ENCODE assay signal across 8 mouse cellular contexts in the genomic region with DNA sequence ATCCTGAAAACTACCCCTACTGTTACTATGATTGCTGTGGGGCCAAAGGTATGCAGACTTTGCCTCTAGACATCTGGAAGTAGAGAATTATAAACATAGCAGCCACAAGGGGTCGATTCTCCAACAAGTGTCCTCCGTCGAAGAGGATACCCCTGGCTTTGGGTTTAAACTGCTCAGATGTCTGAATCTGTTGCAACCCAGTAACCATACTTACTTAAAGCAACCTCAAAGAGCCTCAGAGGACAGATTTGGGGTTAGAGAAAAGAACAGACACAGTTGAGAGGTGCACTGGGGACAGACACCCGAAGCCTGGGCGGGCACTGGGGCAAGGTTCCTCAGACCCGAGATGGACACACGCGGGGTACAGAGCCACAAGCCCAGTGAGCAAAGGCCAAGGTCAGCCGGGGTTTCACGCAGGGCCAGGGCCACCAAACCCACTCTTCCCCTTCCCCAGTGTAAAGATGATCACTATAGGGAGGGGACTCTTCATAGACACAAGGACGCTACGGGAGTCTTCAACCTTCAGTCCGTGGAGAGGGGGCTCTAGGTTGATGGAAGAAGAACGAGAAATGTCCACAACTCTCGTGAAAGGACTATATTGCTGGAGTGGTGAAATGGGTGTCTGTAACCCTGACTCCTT. TPM values are rescaled to one million over a fixed set of nuclear protein-coding genes. Genes with fewer than 3 reads are reported as not detected.
DNase-seq lines count a peak whose midpoint lies in the region; ATAC-seq and TF ChIP-seq lines count a peak whose summit lies in the region.

No protein-coding gene starts in this region.

- H3K36me3 ChIP-seq in forebrain, postnatal 0 days (ENCODE audit: insufficient read depth) = no peaks in the 10 kb centered on the region; the same call in 1 of the 2 replicates
- H3K36me3 ChIP-seq in kidney, embryonic 14.5 days (ENCODE audit: control insufficient read depth, insufficient read depth, low read length) = no peaks in the 10 kb centered on the region
- no peaks in the 10 kb centered on the region for H3K36me3 ChIP-seq in stomach, embryonic 15.5 days

- H3K9me3 ChIP-seq in forebrain, postnatal 0 days (ENCODE audit: low read length) = no peaks in the 10 kb centered on the region
- H3K9me3 ChIP-seq in kidney, embryonic 14.5 days (ENCODE audit: control insufficient read depth, low read length) = no peaks in the 10 kb centered on the region
- no peaks in the 10 kb centered on the region for H3K9me3 ChIP-seq in stomach, embryonic 15.5 days

- H3K9ac ChIP-seq in forebrain, postnatal 0 days = peak overlapping the region; percentile 96
- peak overlapping the region; percentile 91 for H3K9ac ChIP-seq in kidney, embryonic 14.5 days (ENCODE audit: low read depth, low read length)
- peak overlapping the region; percentile 77; the same call in 1 of the 2 replicates for H3K9ac ChIP-seq in stomach, embryonic 15.5 days

- H3K4me2 ChIP-seq in forebrain, postnatal 0 days (ENCODE audit: low read depth) = peak overlapping the region; percentile 82
- peak overlapping the region; percentile 56 for H3K4me2 ChIP-seq in kidney, embryonic 14.5 days (replicated peaks; ENCODE audit: low read depth, low read length)
- peak overlapping the region; percentile 78 for H3K4me2 ChIP-seq in stomach, embryonic 15.5 days

- H3K4me3 ChIP-seq in forebrain, postnatal 0 days (ENCODE audit: low read depth, low read length) = peak overlapping the region; percentile 95
- H3K4me3 ChIP-seq in kidney, embryonic 14.5 days (ENCODE audit: low read length) = peak overlapping the region; percentile 68
- peak overlapping the region; percentile 79 for H3K4me3 ChIP-seq in stomach, embryonic 15.5 days (replicated peaks)

- H3K4me1 ChIP-seq in forebrain, postnatal 0 days (ENCODE audit: insufficient read depth) = peaks cover 26% of the 10 kb centered on the region
- peaks cover 7% of the 10 kb centered on the region; the same call in 1 of the 2 replicates for H3K4me1 ChIP-seq in kidney, embryonic 14.5 days (ENCODE audit: control insufficient read depth, insufficient read depth, low read length)
- peaks cover 5% of the 10 kb centered on the region; the same call in 1 of the 2 replicates for H3K4me1 ChIP-seq in stomach, embryonic 15.5 days

- ATAC-seq in CD4-positive, CD25-positive, alpha-beta regulatory T cell, adult 4 months = no peak
- no peak; the same call in 1 of the 2 replicates for ATAC-seq in forebrain, postnatal 0 days
- peak; percentile 20 for ATAC-seq in kidney, embryonic 14.5 days (ENCODE audit: low FRiP score, low TSS enrichment)
- peak; percentile 13; the same call in 1 of the 2 replicates for ATAC-seq in megakaryocyte, adult 5-6 weeks (ENCODE audit: poor library complexity, severe bottlenecking)
- no peak for ATAC-seq in stomach, embryonic 15.5 days (ENCODE audit: insufficient read depth, low FRiP score, low read depth)

- 40% methylated on average over 15 of the region's 15 CpGs for WGBS in forebrain, postnatal 0 days
- 27% methylated on average over 15 of the region's 15 CpGs for WGBS in kidney, embryonic 14.5 days
- WGBS in stomach, embryonic 15.5 days = 29% methylated on average over 15 of the region's 15 CpGs

- TF ChIP-seq CTCF in forebrain, postnatal 0 days (IDR thresholded peaks at IDR 0.05; ENCODE audit: low read depth) = no peak; the same call in 1 of the 2 replicates

- H3K27me3 ChIP-seq in forebrain, postnatal 0 days (ENCODE audit: insufficient read depth, low read length) = no peaks in the 10 kb centered on the region
- no peaks in the 10 kb centered on the region for H3K27me3 ChIP-seq in kidney, embryonic 14.5 days (ENCODE audit: control insufficient read depth, insufficient read depth, low read length)
- H3K27me3 ChIP-seq in stomach, embryonic 15.5 days (replicated peaks) = no peaks in the 10 kb centered on the region

- H3K27ac ChIP-seq in forebrain, postnatal 0 days (ENCODE audit: low read depth, low read length) = peak overlapping the region; percentile 81; the same call in 1 of the 2 replicates
- H3K27ac ChIP-seq in kidney, embryonic 14.5 days (ENCODE audit: low read depth, low read length) = no peak overlapping the region
- no peak overlapping the region for H3K27ac ChIP-seq in stomach, embryonic 15.5 days

- peak; percentile 39 for DNase-seq in CD4-positive, CD25-positive, alpha-beta regulatory T cell, adult 2 months (ENCODE audit: low read depth, low spot score)
- DNase-seq in adrenal gland, postnatal 14 days = peak; percentile 57
- peak; percentile 4 for DNase-seq in forebrain, postnatal 0 days
- no peak for DNase-seq in left cerebral cortex, adult 8-10 months (ENCODE audit: low spot score in 2 of 2)

RNA-seq across cellular contexts. Expression of a gene that starts 1.1 kb away (rescaled TPM):
- 10 to 100 TPM; 10.6 to 12.0 TPM for polyA plus RNA-seq in CD4-positive, CD25-positive, alpha-beta regulatory T cell, adult 4 months (2017; shearing (Covaris generic))
- total RNA-seq in adrenal gland, postnatal 14 days (2021) = 121 and 129 TPM in 2 replicates
- total RNA-seq in forebrain, postnatal 0 days (2014; rRNA removed) = 31.5 and 39.5 TPM in 2 replicates
- 21.5 and 36.9 TPM in 2 replicates for polyA plus RNA-seq in forebrain, postnatal 0 days (2015; fragmentation: Nextera tagmentation; extraction: Ambion mirVana)
- 33.2 and 40.2 TPM in 2 replicates for polyA plus RNA-seq in kidney, embryonic 14.5 days (2014; fragmentation: Nextera tagmentation; extraction: Ambion mirVana)
- total RNA-seq in megakaryocyte, adult 5-6 weeks (2015) = 23.7 and 24.8 TPM in 2 replicates
- total RNA-seq in megakaryocyte, adult 5-6 weeks (2017) = 13.5 and 18.1 TPM in 2 replicates
- polyA plus RNA-seq in stomach, embryonic 15.5 days (2015; fragmentation: Nextera tagmentation; extraction: Ambion mirVana) = 37.9 and 40.2 TPM in 2 replicates
- total RNA-seq in left cerebral cortex, adult 8-10 months (2022) = 10 to 100 TPM; 45.9 to 54.0 (median 51.3) TPM

Comparison
In these comparisons a context has a peak if more than half of its experiments do, and no peak if none do; other contexts are left out.
1. DNase-seq: peak in CD4-positive, CD25-positive, alpha-beta regulatory T cell, adult 2 months (single experiment), adrenal gland, postnatal 14 days (single experiment) and forebrain, postnatal 0 days (single experiment); none in left cerebral cortex, adult 8-10 months (0 of 2).
2. ATAC-seq: peak in kidney, embryonic 14.5 days (single experiment) and megakaryocyte, adult 5-6 weeks (single experiment); none in CD4-positive, CD25-positive, alpha-beta regulatory T cell, adult 4 months (single experiment), forebrain, postnatal 0 days (single experiment) and stomach, embryonic 15.5 days (single experiment).
3. Peak in every context shown above with its lines, with median percentiles within 50 percentile points of each other: H3K4me2 ChIP-seq, H3K4me3 ChIP-seq and H3K9ac ChIP-seq.